Mouse (Mus musculus): ENCODE results near the gene Gm11492. TPM values are rescaled to one million over a fixed set of nuclear protein-coding genes. Genes with fewer than 3 reads are reported as not detected.

Gene Gm11492
- total and polyA plus RNA-seq, 3 experiments = not detected

- TF ChIP-seq BHLHE40 (IDR thresholded peaks at IDR 0.05; ENCODE audit: borderline replicate concordance, low read depth, low read length) (no peak), HCFC1 (IDR thresholded peaks at IDR 0.05; ENCODE audit: low read depth, low read length) (no peak), ELF1 (IDR thresholded peaks at IDR 0.05; ENCODE audit: low read depth, low read length) (no peak), CHD1 (IDR thresholded peaks at IDR 0.05; ENCODE audit: low read depth, low read length) (no peak), MYB (IDR thresholded peaks at IDR 0.05; ENCODE audit: low read depth, low read length) (no peak), GABPA (IDR thresholded peaks at IDR 0.05; ENCODE audit: low read depth, low read length) (no peak), ZMIZ1 (IDR thresholded peaks at IDR 0.05; ENCODE audit: low read depth, low read length) (no peak), E2F4 (IDR thresholded peaks at IDR 0.05; ENCODE audit: borderline replicate concordance, low read depth, low read length) (no peak), NRF1 (IDR thresholded peaks at IDR 0.05; ENCODE audit: insufficient read depth, low read depth, low read length, poor library complexity, severe bottlenecking) (no peak), POLR2AphosphoS2 (IDR thresholded peaks at IDR 0.05; ENCODE audit: low read length) (no peak), UBTF (IDR thresholded peaks at IDR 0.05; ENCODE audit: borderline replicate concordance, insufficient read depth, low read depth, low read length) (no peak)
- Histone ChIP-seq H3K4me3 (ENCODE audit: control insufficient read depth in 1 of 2, insufficient read depth in 1 of 2, low read depth in 2 of 2, low read length in 2 of 2) (no peak overlapping the region), H3K79me2 (ENCODE audit: control insufficient read depth, insufficient read depth, low read length, poor library complexity) (no peaks in the 10 kb centered on the region)
Measured at GRCm38 (mm10) chr11:87542285-87542684, 24.2 kb upstream of the Gm11492 start.

GRCm38 (mm10) chr11:87542906-87543305 lies 23.5 kb upstream of the Gm11492 start:
- TF ChIP-seq TCF12 (IDR thresholded peaks at IDR 0.05; ENCODE audit: low read depth, low read length) (no peak), POLR2AphosphoS5 (IDR thresholded peaks at IDR 0.05; ENCODE audit: borderline replicate concordance, low read depth, low read length) (no peak), RCOR1 (IDR thresholded peaks at IDR 0.05; ENCODE audit: low read depth, low read length) (no peak), TAL1 (IDR thresholded peaks at IDR 0.05; ENCODE audit: low read length) (no peak), CTCF (IDR thresholded peaks at IDR 0.05 in 2 of 3, conservative IDR thresholded peaks at IDR 0.05 in 1 of 3; ENCODE audit: control insufficient read depth in 1 of 3, insufficient read depth in 1 of 3, low read depth in 2 of 3, low read length in 3 of 3, poor library complexity in 1 of 3, severe bottlenecking in 1 of 3) (no peak), MAZ (IDR thresholded peaks at IDR 0.05; ENCODE audit: low read depth, low read length) (no peak), USF1 (IDR thresholded peaks at IDR 0.05; ENCODE audit: low read depth, low read length) (no peak), EP300 (IDR thresholded peaks at IDR 0.05; ENCODE audit: low read depth in 1 of 2, low read length in 2 of 2) (no peak), E2F4 (IDR thresholded peaks at IDR 0.05; ENCODE audit: borderline replicate concordance, low read depth, low read length) (no peak), CHD1 (IDR thresholded peaks at IDR 0.05; ENCODE audit: low read depth, low read length) (no peak), ZC3H11A (IDR thresholded peaks at IDR 0.05; ENCODE audit: low read depth, low read length) (no peak), GATA1 (IDR thresholded peaks at IDR 0.05; ENCODE audit: low read depth, low read length) (no peak)

More at GRCm38 (mm10) chr11:87542285-87542684, 24.2 kb upstream of the Gm11492 start:
- H3K36me3 ChIP-seq (ENCODE audit: control insufficient read depth in 1 of 2, insufficient read depth in 2 of 2, low read length in 2 of 2) = no peaks in the 10 kb centered on the region
- H3K27me3 ChIP-seq (ENCODE audit: control insufficient read depth in 1 of 2, insufficient read depth in 2 of 2, low read length in 2 of 2) = peaks cover 4 to 5% of the 10 kb centered on the region in 2 experiments
- H3K4me1 ChIP-seq (ENCODE audit: control insufficient read depth in 1 of 2, insufficient read depth in 2 of 2, low read length in 2 of 2) = no peaks in the 10 kb centered on the region
- H3K9me3 ChIP-seq (replicated peaks; ENCODE audit: insufficient read depth, low read length) = no peaks in the 10 kb centered on the region
- H3K9ac ChIP-seq (ENCODE audit: control insufficient read depth, low read depth, low read length, poor library complexity, severe bottlenecking) = no peak overlapping the region
- DNase-seq (ENCODE audit: low read depth, low spot score) = no peak
- H3K27ac ChIP-seq (ENCODE audit: control insufficient read depth, low read depth, low read length) = no peak overlapping the region

More at GRCm38 (mm10) chr11:87542906-87543305, 23.5 kb upstream of the Gm11492 start:
- Histone ChIP-seq H3K36me3 (ENCODE audit: control insufficient read depth in 1 of 2, insufficient read depth in 2 of 2, low read length in 2 of 2) (no peaks in the 10 kb centered on the region), H3K9me3 (replicated peaks; ENCODE audit: insufficient read depth, low read length) (no peaks in the 10 kb centered on the region), H3K27ac (ENCODE audit: control insufficient read depth, low read depth, low read length) (no peak overlapping the region), H3K4me3 (ENCODE audit: control insufficient read depth in 1 of 2, insufficient read depth in 1 of 2, low read depth in 2 of 2, low read length in 2 of 2) (no peak overlapping the region), H3K9ac (ENCODE audit: control insufficient read depth, low read depth, low read length, poor library complexity, severe bottlenecking) (no peak overlapping the region), H3K4me1 (ENCODE audit: control insufficient read depth in 1 of 2, insufficient read depth in 2 of 2, low read length in 2 of 2) (no peaks in the 10 kb centered on the region), H3K79me2 (ENCODE audit: control insufficient read depth, insufficient read depth, low read length, poor library complexity) (no peaks in the 10 kb centered on the region), H3K27me3 (ENCODE audit: control insufficient read depth in 1 of 2, insufficient read depth in 2 of 2, low read length in 2 of 2) (peaks cover 6 to 9% of the 10 kb centered on the region in 2 experiments)
- DNase-seq (ENCODE audit: low read depth, low spot score) = no peak

All from MEL (cell line).